Mouse (Mus musculus) mature B cell (primary cell): Measurements from ENCODE around the gene Mia.

Experiments
- in situ Hi-C: fragments of 300-500 bp; cut with MboI; formaldehyde crosslinking; loops from 2 replicates; pipeline ENCODE4 v1.14.3; 2019

Mia gene

DNA sequence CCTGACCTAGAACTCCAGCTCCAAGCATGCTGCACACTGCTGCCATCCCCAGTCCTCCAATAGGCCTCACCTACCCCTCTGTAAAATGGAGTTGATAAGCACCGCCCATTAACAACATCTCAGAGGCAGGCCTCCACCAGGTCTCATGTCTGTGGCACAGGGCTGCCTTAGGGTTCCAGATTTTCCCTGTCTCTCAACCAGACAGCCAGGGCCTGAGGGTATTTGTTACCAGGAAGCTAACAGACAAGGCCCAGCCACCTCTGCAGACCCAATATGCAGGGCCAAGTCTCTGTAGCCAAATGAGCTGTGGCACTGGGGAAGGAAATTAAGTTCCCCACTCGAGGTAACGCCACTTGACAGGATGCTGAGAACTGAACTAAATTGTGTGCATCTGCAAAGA, 20.0 kb downstream of the Mia start:
- in situ Hi-C loops: no loop called here

DNA sequence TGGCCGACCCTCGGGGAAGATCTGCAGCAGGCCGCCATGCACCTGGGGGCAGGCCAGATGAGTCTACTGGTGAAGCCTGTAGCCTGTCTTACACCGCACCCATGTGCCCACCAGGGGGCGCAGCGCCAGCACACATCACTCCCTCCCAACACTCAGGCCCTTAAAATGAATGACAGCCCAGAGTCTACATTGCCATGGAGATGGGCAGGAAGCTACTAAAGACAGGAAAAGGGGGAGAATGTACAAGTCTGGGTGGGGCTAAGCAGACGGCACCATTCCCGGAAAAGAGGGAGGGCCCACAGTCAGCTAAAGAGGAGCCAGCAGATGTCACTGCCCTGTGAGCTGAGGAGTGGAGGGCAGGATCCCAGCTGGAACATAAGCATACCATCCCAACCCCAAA, 21.1 kb downstream of the Mia start:
- in situ Hi-C loops: loop anchor here (5.0 to 10.0 kb wide), 2 partner anchors 32 to 75 kb away; partner anchors contain the start of gene Coq8b

DNA sequence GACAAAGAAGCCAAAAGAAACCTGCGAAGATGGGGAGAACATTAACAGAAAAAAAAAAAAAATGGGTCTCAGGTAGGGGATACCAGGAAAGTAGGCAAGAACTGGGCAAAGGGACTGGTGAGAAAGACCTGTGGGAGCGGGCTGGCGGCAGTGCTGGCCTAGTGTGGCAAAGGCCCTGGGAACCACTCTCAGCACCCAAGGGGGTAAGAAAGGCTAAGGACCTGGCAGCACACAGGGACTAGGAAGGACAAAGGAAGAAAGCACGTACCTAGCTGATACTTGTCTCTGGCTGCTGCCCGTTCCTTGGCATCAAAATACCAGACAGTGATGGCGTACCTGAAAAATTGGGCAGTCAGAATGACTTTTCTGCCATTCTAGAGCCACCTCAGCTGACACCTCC, 21.7 kb downstream of the Mia start:
- in situ Hi-C loops: loop anchor here (5.0 to 10.0 kb wide), 2 partner anchors 33 to 76 kb away; partner anchors contain the start of gene Coq8b

DNA sequence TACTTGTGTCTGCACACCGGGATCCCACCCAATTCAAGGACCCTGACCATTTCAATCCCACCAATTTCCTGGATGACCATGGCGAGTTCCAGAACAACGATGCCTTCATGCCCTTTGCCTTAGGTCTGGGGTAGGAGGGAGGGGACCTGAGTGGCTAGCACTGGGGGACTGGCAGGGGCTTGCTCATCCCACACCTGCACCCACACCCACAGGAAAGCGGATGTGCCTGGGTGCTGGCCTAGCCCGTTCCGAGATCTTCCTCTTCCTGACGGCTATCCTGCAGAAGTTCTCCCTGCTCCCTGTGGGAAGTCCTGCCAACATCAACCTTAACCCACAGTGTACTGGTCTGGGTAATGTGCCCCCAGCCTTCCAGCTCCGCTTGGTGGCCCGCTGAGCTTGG, 22.8 kb downstream of the Mia start:
- in situ Hi-C loops: loop anchor here (5.0 to 10.0 kb wide), 2 partner anchors 34 to 77 kb away; partner anchors contain the start of gene Coq8b

DNA sequence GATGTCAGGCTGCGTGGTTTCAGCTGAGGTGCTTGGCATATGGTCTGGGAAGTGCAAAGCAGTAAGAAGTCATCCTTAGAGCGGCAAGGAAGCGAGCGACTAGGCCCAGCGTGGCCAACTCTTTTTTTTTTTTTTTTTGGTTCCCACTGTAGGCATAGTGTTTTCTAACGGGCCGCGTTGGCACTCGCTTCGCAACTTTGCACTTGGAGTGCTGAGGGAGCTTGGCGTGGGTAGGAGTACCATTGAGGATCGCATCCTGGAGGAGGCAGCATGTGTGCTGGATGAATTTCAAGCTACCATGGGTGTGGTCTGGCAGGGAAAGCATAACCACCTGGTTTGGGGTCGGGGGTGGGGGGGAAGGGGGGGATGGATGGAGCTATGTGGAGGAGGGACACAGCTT, 25.0 kb downstream of the Mia start:
- in situ Hi-C loops: loop anchor here (5.0 to 10.0 kb wide), 2 partner anchors 36 to 79 kb away; partner anchors contain the start of gene Coq8b

DNA sequence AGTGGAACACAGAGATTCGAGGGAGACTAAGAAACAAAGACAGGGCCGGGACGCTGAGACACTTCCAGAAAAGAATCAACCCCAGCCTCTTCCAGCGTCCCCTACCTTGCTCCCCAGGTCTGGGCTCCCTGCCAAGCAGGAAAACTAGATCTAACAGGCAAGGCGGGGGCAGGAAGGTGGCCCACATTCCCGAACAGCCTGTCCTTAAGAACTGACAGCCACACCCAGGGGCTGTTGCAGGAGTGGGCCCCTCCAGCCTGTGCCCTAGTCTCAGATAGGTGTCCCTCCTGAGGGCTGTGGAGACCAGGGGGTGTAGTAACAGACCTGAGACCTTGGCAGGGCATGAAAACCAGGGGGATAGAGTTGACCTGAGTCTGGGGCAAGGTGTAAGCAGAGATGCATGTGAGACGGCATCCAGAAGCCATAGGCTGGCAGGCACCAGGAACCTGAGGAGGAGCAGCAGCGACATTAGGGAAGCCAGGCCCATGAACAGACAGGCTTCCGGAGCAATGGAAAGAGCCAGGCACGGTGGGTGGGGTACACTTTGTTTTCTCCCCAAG, 27.7 kb downstream of the Mia start, which contains the start of gene Cyp2t4:
Gene Cyp2t4, plus strand, starts transcription at position 510 of the 560 bp plus-strand sequence.
- in situ Hi-C loops: loop anchor here (10.0 kb wide), 1 partner anchor 82 kb away; the partner anchor contains the start of gene Coq8b

DNA sequence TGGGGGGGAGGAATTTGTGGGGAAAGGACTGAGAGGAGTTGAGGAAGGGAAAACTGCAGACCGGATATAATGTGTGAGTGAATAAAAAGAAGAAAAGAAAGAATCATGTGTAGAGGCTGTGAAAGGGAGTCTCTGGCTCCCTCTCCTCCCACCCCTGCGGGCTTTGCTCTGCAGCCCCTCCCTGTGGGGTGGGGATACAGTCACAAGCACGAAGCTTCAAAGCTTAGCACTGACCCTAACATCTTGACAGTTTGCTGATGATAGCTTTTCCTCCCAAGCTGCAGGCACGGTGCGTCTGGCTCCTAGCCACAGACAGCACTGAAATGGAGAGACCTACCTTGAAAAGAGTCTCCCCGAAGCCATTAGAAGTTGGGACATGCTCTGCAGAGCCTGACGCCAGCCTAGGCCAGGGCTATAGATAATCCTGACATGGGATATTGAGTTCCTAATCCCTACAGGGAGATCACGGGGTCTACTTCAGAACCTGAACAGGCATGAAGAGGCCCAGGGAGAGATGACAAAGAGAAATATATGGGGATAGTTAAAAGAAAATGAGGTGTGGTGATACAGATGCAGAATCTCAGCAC, 44.5 kb downstream of the Mia start:
- in situ Hi-C loops: no loop called here

DNA sequence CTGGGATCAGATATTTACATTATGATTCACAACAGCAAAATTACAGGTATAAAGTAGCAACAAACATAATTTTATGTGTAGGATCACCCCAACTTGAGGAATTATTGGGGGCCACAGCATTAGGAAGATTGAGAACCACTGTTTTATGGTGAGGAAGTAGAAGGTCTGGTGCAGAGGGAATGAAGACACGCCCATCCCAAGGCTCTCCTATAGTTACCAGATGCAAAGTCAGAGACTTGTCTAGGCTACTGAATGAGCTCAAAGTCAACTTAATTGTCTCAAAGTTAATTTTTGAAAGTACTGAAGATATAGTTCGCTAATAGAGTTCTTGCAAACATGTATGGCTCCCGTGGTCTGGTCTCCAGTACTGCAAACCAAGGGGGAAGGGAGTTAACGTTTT, 47.2 kb downstream of the Mia start:
- in situ Hi-C loops: no loop called here

DNA sequence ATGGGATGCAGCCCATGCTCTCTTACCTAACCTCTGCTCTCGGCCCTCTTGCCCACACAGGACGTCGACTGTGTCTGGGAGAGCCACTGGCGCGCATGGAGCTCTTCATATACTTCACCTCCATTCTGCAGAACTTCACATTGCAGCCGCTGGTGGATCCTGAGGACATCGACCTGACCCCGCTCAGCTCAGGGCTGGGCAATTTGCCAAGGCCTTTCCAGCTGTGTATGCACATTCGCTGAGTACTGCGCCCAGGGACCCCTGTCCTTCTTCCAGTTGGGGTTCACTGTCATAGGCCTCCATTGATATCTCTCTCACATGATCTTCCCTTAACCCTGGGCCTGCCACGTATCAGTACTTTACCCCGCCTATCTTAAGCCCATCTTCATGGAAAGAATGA, 47.8 kb downstream of the Mia start:
- in situ Hi-C loops: no loop called here

DNA sequence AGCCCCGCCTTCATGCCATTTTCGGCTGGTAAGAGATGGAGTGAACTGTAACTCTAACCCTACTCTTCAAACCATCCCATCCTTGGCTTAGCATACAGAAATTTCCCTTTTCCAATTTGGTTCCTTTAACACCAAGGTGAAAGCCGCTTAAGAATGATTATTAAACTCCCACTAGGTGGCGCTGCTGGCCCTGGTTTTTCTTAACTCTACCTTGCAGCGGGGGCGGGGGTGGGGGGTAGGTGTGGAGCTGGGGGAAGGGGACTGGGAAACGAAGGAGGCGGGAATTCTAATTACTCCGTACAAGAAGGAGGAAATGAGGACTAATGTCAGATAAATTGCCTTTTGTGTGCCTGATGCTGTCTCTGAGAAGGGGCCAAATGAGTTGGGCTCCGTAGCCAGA, 48.4 kb downstream of the Mia start:
- in situ Hi-C loops: no loop called here

DNA sequence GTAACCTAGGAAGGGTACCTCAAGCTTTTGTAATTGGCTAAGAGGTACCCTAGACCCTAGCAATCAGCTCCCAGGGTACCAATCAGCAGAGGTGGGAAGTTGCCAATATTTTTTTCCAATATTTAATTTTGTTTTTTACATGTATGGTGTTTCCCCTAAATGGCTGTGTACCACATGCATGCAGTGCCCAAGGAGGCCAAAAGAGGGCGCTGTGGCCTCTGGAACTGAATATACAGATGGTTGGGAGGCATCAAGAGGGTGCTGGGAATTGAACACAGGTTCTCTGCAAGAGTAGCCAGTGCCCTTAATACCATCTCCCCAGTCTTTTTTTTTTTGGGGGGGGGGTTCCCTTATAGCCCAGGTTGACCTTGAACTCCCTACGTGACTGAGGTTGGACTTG, 49.6 kb downstream of the Mia start:
- in situ Hi-C loops: no loop called here

DNA sequence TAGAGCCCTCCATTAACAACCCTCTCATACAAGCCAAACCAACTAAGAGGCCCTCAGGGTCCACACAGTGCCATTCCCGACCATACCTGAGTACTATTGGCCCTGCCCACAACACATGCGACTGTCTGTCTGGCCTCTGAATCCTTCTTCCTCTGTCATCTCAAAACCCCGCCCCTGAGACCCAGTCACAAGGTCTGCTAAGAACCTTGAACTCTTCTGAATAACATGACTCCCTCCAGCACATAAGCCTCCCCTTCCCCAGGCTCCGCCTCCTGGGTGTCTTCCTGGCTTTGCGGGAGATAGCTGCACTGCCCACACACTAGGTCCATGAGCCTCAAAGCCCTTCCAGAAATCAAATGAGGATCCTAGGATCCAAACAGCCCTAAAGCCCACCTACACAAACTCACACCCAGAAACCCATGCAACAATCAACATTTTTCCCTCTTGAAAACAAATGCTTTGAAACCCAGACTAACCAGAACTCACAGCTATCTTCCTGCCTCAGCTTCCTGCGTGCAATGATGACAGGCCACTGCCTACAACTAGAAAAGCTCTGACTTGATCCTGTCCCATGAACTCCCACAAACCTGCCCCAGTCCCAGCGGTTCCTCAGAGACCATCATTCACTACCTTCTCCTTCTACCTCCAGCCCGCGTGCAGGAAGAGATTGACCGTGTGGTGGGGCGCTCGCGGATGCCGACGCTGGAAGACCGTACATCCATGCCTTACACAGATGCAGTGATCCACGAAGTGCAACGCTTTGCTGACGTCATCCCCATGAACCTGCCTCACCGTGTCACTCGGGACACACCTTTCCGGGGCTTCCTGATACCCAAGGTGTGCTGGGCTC, 50.2 kb downstream of the Mia start:
- in situ Hi-C loops: no loop called here

DNA sequence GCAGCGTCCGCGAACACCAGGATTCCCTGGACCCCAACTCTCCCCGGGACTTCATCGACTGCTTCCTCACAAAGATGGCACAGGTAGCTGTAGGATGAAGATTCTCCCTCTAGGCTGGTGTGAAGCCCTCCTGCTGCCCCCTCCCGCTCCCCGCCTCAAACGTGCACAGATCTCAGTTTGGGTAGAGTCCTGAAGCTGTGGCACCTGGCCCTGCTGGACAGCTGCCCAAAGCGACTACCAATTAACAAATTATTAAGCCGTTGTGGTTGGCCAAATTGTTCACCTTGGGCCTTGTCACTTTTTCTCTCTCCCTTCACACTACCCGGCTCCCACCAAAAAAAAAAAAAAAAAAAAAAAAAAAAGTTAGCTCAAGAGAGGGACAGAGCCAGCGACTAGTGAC, 51.1 kb downstream of the Mia start:
- in situ Hi-C loops: no loop called here
